24 mouse cellular contexts compared by ENCODE assay signal in the genomic region with DNA sequence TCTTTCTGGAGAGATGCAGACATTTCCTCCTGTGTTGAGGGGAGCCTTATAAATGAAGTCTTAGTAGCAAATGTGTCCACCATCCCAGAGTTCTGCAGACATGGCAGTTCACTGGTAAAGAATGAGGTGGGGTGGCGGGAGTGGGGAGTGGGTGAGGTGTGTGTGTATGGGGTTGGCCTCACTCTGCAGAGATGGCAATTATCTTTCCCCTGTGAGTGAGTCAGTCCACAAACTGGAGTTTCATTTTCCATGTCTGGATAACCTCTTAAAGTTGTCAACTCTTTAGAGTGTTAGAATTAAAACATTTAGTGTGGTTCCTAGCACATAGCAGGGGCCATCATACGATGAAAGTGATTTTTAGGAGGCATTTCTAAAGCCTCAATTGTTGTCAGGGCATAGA.
"Had no signal": no experiment of that assay in that cellular context is flagged by ENCODE, and none has a peak within 500 bp of the region (broad histone marks: within the 10 kb centered on the region; RNA-seq: fewer than 3 reads in every experiment).

No protein-coding gene starts in this region.

- H3K27ac ChIP-seq: heart, adult 2 months; hindbrain, embryonic 10.5 days; hindbrain, embryonic 12.5 days; hindbrain, embryonic 14.5 days; intestine, embryonic 15.5 days; layer of hippocampus, adult 2 months; left cerebral cortex, adult 2 months; limb, embryonic 10.5 days; limb, embryonic 12.5 days; liver, embryonic 13.5 days; liver, embryonic 15.5 days had no signal

- H3K4me3 ChIP-seq: gastrocnemius, adult 2 months; heart, adult 2 months; hindbrain, embryonic 10.5 days; hindbrain, embryonic 12.5 days; intestine, embryonic 15.5 days; layer of hippocampus, adult 2 months; left cerebral cortex, adult 2 months; limb, embryonic 10.5 days; limb, embryonic 12.5 days; liver, embryonic 13.5 days; liver, embryonic 15.5 days had no signal

- H3K9me3 ChIP-seq: hindbrain, embryonic 10.5 days; hindbrain, embryonic 12.5 days; intestine, embryonic 15.5 days; limb, embryonic 10.5 days; limb, embryonic 12.5 days; liver, embryonic 13.5 days; liver, embryonic 15.5 days had no signal

- DNase-seq: gastrocnemius, adult 2 months; gastrocnemius, postnatal 10 days; gastrocnemius, postnatal 25 days; heart, adult 2 months; heart, postnatal 4 days; kidney, adult 18-20 months; kidney, postnatal 10 days; kidney, postnatal 4 days; liver; liver, embryonic 13.5 days; liver, postnatal 0 days had no signal

- H3K4me1 ChIP-seq: intestine, embryonic 15.5 days; liver, embryonic 15.5 days had no signal

- H3K36me3 ChIP-seq: hindbrain, embryonic 10.5 days; hindbrain, embryonic 12.5 days; intestine, embryonic 15.5 days; limb, embryonic 10.5 days; limb, embryonic 12.5 days; liver, embryonic 13.5 days; liver, embryonic 15.5 days had no signal

- ATAC-seq: hindbrain, embryonic 16.5 days; inflammation-experienced regulatory T-cells, adult 6 months; intestine, embryonic 15.5 days; intestine, postnatal 0 days; liver, postnatal 0 days had no signal

- H3K27me3 ChIP-seq: hindbrain, embryonic 12.5 days; intestine, embryonic 15.5 days; limb, embryonic 12.5 days; liver, embryonic 13.5 days; liver, embryonic 15.5 days had no signal

- H3K9ac ChIP-seq: hindbrain, embryonic 12.5 days; hindbrain, embryonic 14.5 days; intestine, embryonic 15.5 days; limb, embryonic 12.5 days; liver, embryonic 13.5 days; liver, embryonic 15.5 days; liver, postnatal 0 days had no signal

- H3K4me2 ChIP-seq: hindbrain, embryonic 12.5 days; hindbrain, embryonic 14.5 days; intestine, embryonic 15.5 days; limb, embryonic 12.5 days; liver, embryonic 11.5 days; liver, embryonic 13.5 days; liver, embryonic 15.5 days had no signal
